Mouse (Mus musculus) cortical plate, adult 2 months (tissue): ENCODE results near the gene Gxylt1.

Experiments used
- CTCF ChIP-seq: fragments of 200-500 bp; IDR thresholded peaks from 2 replicates; pipeline ENCODE4 v1.5.1; 2011; ENCODE audit warnings: mild to moderate bottlenecking, control low read depth, low read length; ENCODE audit not compliant: insufficient read depth; ENCODE audit errors: extremely low read depth
- POLR2A ChIP-seq: fragments of 200-500 bp; IDR thresholded peaks from 2 replicates; pipeline ENCODE4 v1.6.1; 2011; ENCODE audit warnings: mild to moderate bottlenecking, low read length, control low read depth; ENCODE audit not compliant: insufficient read depth; ENCODE audit errors: extremely low read depth

- TF ChIP-seq CTCF (no peak), POLR2A (no peak)
These were observed 10.8 kb downstream of the Gxylt1 start for GRCm38 (mm10) chr15:93264221-93264620.
